Mouse (Mus musculus): ENCODE measurements at regions not wholly inside any gene's neighbourhood (a gene's known extent, or its start where the extent isn't known, plus 50 kb on each side); places are given as distances from the start of the nearest gene placed in this dataset.

GRCm38 (mm10) chr9:46736232-46736631, 262.3 kb upstream of the Gm4791 start:
- DNase-seq, result no peak

- peak; percentile 86 for DNase-seq
These were observed 262.9 kb upstream of the Gm4791 start for GRCm38 (mm10) chr9:46735664-46736067.

DNA sequence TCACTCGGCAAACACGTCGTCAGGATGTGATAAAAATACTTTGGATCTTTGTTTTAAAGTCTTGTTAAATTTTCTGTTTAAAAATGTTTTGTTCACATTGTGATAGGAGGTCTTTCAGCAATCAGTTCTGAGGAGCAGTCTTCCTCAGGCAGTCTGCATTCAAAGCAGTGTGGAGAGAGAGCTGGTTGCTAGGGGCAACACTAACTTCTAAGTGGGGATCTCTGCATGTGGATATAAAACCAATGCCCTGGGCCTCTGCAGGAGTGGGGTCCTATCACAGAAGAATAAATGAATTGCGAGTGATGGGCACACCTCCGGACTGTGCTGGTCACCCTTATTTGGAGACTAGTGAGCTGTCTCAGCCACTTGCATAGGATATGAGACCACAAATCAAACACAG, 270.1 kb upstream of the Gm4791 start:
- DNase-seq, result no peak

- no peak for DNase-seq
These were observed 274.3 kb upstream of the Gm4791 start for GRCm38 (mm10) chr9:46724231-46724630.

- DNase-seq, result no peak
These were observed 285.1 kb upstream of the Gm4791 start for GRCm38 (mm10) chr9:46713415-46713814.

DNA sequence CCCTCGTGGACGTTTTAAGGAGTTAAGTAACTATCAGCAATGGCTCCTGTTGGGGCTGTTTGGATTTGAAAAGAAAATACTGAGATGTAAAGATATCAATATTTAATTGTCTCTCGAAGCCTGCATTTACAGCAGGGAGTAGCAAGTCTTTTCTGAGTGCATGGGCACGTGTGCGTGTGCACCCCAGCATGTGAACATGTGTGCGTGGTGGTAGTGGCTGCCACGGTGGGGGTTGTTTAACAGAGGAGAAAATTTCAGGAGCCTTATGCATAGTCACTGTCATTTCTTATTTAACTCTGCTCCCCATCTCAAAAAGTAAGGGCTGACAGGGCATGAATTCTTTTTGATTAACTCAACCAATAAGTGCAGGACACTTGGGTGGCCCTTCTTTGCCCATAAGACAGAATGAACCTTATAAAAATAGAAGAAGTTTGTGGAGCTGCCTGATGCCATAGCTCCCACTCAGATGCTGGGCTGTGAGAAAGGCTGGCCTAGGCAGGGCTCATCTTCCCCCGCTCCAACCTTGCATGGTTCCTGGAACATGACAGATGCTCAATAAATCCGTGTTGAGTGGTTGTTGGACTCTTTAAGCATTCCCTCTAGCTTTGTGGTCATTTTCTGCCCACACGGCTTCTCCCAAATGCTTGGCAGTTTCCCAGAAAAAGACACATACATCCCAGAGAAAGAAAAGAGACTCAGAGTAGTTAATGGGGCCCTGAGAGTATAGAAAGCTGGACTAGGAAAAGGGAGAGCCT, 294.2 kb upstream of the Gm4791 start:
- DNase-seq, result no peak

GRCm38 (mm10) chr9:46703674-46704073, 294.9 kb upstream of the Gm4791 start:
- DNase-seq, result no peak

DNA sequence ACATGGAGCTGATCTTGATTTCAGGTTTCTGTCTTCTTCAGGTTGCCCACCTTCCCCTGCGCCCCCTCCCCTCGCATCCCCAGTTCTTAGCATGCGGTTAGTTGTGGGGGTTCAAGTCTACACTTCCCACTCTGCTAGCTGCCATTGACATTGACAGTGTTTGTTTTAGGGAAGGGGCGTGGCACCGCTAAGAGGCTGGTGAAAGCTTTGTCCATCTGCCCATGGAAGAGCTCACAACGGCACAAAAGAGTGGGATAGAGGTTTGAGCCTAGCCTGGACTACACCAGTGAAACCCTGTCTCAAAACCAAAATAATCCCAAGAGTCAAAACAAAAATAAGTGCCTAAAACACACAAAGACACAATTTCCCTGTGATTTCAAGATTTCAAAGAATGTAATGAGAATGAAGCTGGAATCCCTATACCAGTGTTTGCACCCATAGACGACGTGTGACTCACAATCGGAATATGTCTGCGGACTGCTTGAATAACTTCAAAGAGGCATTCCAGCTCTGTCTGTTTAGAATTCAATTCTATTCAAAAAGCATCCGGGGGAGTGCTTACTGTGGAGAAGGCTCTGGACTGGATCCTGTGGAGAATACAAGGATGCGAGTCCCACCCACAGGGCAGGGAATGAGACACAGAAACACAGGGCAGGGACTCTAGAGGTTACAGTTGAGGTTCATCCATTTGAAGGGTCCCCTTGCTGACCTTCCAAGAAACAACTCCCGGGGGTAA, 295.5 kb upstream of the Gm4791 start:
- no peak for DNase-seq

GRCm38 (mm10) chr9:46702053-46702900, 296.3 kb upstream of the Gm4791 start:
- DNase-seq, result no peak

- no peak for DNase-seq
These were observed 302.4 kb upstream of the Gm4791 start for GRCm38 (mm10) chr9:46696171-46696570.

DNA sequence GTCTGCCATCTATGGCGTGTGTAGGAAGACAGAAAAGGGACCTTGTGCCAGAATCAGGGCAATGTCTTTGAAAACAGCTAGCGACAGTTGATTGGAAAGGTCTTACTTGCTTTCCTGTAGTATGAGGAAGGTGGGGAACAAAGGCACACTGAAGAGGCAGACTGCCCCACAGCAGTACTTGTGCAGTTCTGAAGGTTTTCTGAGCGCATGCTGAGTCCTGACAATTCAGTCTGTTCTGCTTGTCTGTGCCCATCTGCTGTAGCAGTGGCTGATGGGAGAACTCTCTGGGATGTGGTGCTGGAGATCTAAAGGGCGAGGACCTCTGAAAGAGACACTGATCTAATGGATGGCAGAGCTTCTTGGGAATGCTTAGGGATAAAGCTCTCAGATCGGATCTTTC, 309.2 kb upstream of the Gm4791 start:
- DNase-seq, result no peak

GRCm38 (mm10) chr9:46684113-46684850, 314.3 kb upstream of the Gm4791 start:
- DNase-seq, result no peak

- DNase-seq, result no peak
These were observed 326.5 kb upstream of the Gm4791 start for GRCm38 (mm10) chr9:46672050-46672449.

DNA sequence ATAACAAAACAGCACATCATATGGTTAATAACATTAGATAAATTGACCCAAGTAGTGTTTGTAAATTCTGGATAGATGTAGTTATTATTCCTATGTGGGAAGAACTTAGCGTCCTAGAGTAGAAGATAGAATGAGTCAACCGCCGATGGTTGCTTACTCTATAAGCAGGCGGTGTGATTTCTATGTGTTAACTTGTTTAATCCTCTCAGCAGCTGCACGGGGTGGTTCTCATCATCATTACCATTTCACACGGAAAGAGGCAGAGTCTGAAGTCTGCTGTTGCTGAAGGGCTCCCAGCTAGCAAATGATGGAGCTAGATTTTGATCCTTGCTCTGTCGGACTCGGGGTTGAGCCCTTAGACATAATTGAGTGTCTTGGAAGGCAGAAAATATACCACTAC, 334.6 kb upstream of the 4931429L15Rik start:
- no peak for DNase-seq

DNA sequence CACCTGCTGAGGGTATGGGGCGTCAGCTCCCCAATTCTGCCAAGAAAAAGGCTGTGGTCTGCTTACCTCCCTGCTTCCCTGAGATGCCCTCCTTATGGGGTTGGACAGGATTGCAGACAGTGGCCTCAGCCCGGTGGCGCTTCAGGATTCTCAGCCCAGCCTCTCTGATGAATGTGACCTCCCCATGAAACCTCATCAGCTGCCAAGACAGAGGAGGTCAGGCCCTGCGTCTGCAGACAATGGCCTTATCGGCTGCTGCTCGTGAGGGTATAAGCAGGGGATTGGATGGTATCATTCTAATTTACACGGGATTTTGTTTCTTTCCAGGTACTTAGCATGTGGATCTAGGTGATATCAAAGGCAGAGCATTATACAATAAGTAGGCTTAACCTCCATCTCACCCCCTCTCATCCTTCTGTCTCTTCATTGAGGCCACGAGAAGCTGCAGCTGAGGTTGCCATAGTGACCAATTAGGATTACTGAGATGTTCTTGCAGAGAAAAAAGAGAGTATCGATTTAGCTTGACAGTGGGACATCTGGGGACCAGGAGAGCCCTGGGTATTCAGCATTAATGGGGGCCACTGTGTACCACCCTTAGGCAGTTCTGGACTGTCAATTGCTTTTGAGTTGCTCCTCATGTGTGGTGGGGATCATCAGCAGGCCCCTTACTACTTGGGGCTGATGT, 327.6 kb upstream of the 4931429L15Rik start:
- DNase-seq, result no peak

DNA sequence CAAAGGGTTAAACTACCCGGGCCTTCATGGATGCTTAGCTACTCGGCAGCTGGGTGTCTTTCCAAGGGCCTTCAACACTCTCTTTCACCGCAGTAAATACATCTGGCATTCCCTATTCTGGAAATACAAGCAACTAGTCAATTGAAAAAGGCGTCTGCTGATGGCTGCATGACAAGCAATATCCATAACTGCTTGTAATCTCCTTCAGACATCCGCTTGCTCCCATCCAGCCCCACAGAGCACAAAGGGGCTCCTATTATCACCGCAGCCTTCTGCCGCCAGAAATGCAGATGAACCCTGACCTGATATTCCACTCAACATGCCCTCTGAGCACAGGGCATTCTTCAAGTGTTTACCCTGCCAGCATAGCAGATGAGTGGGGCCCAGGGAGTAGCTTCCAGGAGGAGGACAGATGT, 325.7 kb upstream of the 4931429L15Rik start:
- DNase-seq, result no peak

DNA sequence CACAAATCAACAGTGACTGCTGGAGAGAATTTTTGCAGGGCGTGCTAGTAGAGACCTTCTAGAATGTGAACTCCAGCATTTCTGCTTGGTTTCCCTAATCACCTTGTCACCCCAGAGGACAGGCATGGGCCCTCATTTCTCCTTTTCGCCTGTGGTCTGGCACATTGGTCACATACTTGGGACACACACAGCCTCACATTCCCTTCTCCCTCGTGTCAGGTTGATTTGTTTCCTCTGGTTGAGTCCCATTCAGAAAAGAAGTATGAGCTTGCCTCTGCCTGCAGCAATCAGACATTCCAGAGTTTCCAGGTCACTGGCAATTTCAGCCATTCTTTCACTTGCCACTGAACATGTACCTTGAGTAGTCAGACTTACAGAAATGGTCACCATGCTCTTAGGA, 323.8 kb upstream of the 4931429L15Rik start:
- no peak for DNase-seq

DNA sequence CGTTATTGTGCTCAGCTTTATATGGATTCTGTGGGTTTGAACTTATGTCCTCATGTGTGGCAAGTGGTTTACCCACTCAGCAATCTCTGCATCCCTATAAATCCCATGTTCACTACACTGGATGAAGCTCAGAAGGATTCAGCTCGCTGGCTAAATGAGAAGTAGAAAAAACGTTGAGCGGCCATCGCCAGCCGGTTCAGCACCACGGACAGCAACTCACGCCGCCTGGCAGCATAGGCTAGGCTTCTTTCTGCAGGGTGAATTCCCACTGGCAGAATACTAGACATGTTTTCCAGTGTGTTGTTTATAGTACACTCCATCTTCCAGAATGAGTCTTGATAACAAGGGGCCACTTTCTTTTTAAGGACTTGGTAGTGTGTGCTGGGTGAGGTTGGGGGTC, 322.9 kb upstream of the 4931429L15Rik start:
- DNase-seq, result peak; percentile 23

DNA sequence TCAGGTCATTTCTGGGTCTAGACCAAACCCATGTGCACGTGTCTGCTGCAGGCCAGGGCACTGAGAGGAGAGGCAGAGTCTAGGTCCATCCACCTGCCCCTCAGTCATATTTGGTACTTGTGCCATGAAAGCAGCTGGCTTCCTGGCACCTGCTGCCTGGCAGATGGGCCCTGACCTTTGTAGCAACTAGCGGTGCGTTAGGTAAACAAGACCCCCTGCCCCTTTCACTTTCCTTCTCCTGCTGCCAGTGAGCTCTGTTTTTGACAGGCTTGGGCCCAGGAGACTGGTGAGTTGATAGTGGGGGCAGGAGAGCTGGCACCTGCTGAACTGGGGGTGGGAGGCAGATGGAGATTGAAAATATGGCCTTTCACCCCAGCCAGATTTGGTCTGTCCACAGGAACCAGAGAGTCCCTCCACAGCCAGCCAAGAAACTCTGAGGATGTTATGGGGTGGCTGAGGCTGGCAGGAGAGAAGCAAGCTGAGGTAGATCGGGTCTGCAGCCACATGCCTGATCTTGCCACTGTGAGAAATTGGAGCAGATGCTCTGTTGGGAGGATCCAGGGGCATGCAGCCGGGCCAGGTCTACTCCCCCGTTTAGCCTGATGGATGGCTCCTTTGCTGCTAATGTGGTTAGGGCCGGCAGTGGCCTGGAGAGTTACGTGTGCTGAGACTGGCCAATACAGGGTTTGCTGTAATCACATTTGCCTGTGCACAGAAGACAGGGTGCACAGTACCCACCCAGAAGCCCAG, 316.6 kb upstream of the 4931429L15Rik start:
- peak; percentile 9 for DNase-seq

- no peak for DNase-seq
These were observed 314.2 kb upstream of the 4931429L15Rik start for GRCm38 (mm10) chr9:46633952-46634351.

DNA sequence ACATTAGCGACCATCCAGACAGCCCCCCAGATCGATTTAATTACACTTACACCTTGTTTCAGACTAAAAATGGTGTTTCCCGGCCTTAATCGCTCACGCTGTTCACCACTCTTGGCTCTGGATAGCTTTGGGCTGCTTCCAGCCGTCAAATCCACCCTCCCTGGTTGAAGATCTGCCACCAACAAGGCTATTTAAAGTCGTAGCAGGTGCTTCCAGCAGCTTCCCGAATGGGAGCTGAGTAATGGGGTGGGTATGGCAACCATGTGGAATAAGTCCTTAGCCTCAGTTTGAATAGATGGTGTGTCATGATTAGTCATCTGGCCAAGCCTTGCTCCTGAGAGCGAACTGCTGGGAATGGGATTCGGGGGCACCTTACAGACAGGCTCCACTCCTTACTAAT, 312.8 kb upstream of the 4931429L15Rik start:
- no peak for DNase-seq

Data from adrenal gland, adult 2 months (tissue).